Mouse (Mus musculus) c-Kit-positive CD71-positive TER-119-positive erythroid progenitor cells, embryonic 14.5 days (primary cell): ENCODE data around the gene Arl6.

Experiments
- DNase-seq: peaks from one replicate; pipeline ENCODE4 v3.0.0-alpha.2; 2013; ENCODE audit warnings: low spot score

Gene Arl6

GRCm38 (mm10) chr16:59586911-59587310, 52.3 kb downstream of the Arl6 start:
- DNase-seq = no peak

- DNase-seq = no peak
Measured at GRCm38 (mm10) chr16:59586276-59586675, 52.9 kb downstream of the Arl6 start.

DNA sequence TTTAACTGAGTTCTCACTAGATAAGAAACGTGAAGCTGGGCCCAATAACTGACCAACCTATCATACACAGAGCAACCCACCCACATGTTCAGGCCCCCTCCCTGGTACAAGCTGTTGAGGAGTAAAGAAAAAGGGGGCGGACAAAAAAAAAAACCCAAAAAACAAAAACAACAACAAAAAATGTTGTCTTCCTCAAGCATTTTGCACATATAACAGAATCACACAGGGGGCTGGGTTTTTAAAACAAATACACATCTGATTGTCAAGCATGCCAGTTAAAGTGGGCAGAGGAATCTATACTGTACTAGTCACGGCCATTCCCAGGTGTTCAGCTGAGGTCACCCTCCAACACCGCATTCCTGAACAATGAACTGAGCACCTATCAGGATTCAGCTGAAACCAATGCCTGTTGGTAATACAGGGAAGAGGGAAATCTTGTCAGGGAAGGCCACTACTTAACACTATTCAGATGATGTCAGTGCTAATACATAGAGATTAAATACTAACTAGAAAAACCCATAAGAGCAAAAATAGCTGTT, 53.4 kb downstream of the Arl6 start:
- no peak for DNase-seq

- DNase-seq = no peak
Measured at GRCm38 (mm10) chr16:59583515-59583914, 55.7 kb downstream of the Arl6 start.

- no peak for DNase-seq
Measured at GRCm38 (mm10) chr16:59579237-59579636, 60.0 kb downstream of the Arl6 start.

- DNase-seq = no peak
Measured at GRCm38 (mm10) chr16:59573961-59574360, 65.2 kb downstream of the Arl6 start.

DNA sequence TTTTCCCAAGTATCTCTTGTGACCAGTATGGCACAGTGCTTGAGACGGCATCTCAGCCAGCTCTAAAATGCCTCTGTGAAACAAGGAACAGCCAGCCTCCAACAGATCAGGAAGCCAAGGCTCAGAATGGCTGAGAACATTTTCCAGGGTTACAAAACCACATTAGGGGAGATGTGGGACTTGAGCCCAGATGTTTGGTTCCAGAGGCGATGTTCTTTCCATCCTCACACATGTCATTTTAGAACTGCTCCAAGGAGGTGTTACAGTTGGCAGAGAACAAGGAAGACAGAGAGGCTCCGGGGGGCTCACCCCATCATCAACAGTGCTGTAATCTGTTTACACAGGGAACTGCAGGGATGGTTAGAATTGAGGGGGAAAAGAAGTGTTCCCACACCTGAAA, 66.5 kb downstream of the Arl6 start:
- no peak for DNase-seq

DNA sequence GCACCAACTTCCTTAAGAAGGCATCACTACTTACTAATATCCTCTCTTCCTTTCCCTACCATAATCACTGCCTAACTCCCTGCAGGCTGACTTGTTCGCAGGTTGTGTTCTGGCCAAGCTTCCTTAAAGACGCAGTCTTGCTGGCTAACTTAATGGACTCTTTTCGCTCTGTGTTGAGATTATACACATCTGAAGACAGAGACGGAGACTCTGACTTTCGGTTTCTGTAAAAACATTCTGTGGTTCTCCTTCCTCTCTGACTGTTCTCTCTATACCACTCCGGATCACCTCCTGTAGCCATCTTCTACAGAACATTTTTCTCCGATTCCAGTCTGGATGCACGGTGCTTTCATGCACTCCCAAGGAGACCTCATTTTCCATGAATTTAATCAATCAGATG, 68.4 kb downstream of the Arl6 start:
- no peak for DNase-seq

DNA sequence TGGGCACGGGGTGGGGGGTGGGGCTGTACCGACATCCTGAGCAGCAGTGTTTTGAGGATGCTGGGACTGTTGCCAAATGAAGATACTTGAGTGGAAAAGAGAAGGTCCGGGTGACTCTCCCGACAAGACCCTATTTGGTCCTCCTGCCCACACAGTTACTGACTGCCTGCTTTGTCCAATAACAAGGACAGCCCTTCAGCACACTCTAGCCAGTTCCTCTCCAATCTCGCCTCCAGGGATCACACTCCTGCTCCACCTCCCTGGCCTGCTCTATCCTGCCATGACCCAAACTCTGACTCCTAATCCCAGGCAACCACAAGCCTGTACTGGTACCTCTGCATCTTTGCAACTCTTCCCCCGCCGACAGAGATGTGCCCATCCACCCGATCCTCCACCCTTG, 69.4 kb downstream of the Arl6 start:
- DNase-seq = no peak

GRCm38 (mm10) chr16:59567721-59568381, 71.3 kb downstream of the Arl6 start:
- no peak for DNase-seq

- DNase-seq = no peak
Measured at GRCm38 (mm10) chr16:59566437-59566836, 72.8 kb downstream of the Arl6 start.

DNA sequence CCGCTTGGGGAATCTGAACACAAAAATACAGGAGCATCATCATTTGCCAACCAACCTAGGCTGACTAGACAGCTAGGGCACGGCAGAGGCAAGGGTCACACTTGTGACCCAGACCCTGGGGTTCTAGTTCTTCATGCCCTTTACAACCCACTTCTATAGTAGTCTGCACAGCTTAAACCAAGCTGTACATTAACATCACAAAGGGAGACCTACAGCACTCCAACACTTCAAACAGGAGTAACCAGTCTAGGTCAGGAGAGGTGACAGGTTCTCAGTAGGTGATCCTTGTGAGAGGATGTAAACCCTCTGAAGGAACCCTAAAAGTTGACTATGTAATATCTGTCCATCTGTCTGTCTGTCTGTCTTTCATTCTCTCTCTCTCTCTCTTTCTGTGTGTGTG, 73.6 kb downstream of the Arl6 start:
- DNase-seq = no peak

- DNase-seq = no peak
Measured at GRCm38 (mm10) chr16:59564025-59564424, 75.2 kb downstream of the Arl6 start.
